Mouse (Mus musculus): ENCODE results near the gene Wdr18. TPM values are rescaled to one million over a fixed set of nuclear protein-coding genes. Genes with fewer than 3 reads are reported as not detected.
A peak's percentile ranks its signal among the peaks of the same experiment; 100 is the strongest.

Wdr18 gene
- polyA plus RNA-seq, 1 experiment, result 23.8 TPM

DNA sequence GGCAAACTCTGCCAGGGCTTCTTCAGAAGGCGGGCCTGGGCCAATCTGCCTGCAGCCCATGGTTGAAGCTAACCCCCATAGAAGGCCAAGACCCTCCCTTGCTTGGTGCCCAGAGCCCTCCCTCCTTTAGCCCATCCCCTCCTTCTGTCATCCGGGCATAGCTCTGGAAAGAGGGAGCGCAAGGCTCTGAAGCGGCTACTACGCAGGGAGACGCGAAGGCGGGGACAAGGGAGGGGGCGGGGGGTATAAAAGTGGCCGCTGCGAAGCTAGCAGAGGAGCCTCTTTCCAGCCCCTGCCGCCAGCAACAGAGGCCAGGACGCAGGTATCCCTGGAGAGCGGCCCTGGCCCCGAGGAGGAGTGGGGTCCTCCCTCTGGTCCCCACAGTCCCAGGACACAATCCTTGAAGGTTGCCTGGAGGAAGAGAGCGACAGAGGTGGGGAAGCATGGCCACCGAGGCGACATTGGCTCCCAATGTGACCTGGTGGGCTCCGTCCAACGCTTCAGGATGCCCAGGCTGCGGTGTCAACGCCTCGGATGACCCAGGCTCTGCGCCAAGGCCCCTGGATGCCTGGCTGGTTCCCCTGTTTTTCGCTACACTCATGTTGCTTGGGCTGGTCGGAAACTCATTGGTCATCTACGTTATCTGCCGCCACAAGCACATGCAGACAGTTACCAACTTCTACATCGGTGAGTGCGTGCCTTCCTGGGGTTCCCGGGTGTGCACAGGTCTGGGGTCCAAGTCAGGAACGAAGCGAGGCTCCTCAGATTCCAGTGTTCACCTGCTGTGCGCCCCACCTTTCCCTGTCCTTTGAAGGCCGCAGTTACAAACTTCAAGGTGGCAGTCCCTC, 41.5 kb upstream of the Wdr18 start:
- H3K4me1 ChIP-seq, result peaks cover 87% of the 10 kb centered on the region
- H3K9me3 ChIP-seq, result 0 out of 2 replicates have a peak, but pooled peaks cover 6% of the 10 kb centered on the region
- H3K36me3 ChIP-seq (replicated peaks; ENCODE audit: low read length), result peaks cover 30% of the 10 kb centered on the region
- TF ChIP-seq GATA1 (IDR thresholded peaks at IDR 0.05; ENCODE audit: borderline replicate concordance, low read length) (no peak), FLI1 (IDR thresholded peaks at IDR 0.05; ENCODE audit: low read length) (no peak)
- peaks cover 19% of the 10 kb centered on the region for H3K27me3 ChIP-seq (replicated peaks)
- H3K4me3 ChIP-seq (replicated peaks), result peak overlapping the region; percentile 80

DNA sequence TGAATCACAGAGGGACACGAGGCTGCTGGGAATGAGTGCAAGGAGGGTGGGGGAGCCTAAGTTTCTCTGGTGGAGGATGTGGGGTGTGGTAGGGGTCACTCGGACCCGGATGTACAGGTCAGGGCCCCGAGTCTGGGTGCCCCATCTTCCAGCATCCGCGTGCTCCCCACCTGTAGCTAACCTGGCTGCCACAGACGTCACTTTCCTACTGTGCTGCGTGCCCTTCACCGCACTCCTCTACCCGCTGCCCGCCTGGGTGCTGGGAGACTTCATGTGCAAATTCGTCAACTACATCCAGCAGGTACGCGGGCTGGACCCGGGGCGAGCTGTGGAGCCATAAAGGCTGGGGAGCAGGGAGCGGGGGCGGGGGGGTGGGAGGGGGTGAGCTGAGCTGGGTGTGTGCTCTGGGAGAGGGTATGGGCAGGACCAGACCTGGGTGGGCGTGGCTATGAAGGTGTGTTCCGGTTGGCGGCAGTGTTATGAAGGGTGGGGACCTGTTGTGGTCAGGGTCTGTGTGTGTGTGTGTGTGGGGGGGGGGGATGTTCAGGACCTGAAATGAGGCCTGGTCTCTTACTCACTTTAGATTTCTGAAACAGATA, 40.6 kb upstream of the Wdr18 start:
- TF ChIP-seq GATA1 (IDR thresholded peaks at IDR 0.05; ENCODE audit: borderline replicate concordance, low read length) (no peak), FLI1 (IDR thresholded peaks at IDR 0.05; ENCODE audit: low read length) (no peak)
- Histone ChIP-seq H3K36me3 (replicated peaks; ENCODE audit: low read length) (peaks cover 22% of the 10 kb centered on the region), H3K9me3 (0 out of 2 replicates have a peak, but pooled peaks cover 6% of the 10 kb centered on the region), H3K4me3 (replicated peaks) (peak overlapping the region; percentile 46), H3K27me3 (replicated peaks) (peaks cover 19% of the 10 kb centered on the region), H3K4me1 (peaks cover 86% of the 10 kb centered on the region)

DNA sequence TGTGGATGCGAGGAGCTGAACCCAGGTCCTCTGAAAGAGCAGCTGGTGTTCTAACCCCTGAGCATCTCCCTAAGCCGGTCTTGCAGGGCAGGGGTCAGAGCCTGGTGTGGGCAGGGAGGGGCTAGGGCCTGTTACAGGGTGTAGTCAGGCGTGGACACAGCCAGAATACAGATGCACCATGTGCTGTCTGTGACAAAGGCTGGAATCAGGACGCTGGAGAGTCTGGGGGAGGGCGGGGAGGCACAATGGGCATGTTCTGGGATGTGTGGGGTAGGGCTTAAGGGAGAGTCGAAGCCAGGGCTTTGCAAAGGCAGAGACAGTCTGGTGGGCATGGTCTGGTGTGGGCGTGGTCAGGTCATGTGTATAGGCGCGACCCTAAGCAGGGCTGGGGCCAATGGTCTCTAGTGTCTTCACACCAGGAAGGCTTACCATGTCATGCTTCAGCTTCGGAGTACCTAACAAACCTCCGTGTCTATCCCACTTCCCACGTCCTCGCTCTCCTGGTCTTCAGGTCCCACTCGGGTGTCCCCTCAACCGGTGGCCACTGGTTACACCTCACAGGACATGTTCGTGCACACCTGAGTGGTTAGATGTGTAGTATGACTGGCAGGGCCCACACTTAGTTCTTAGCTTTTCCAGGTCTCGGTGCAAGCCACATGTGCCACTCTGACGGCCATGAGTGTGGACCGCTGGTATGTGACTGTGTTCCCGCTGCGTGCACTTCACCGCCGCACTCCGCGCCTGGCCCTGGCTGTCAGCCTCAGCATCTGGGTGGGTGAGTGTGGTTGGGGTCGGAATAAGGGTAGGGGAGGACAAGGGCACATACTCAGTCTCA, 39.7 kb upstream of the Wdr18 start:
- H3K27me3 ChIP-seq (replicated peaks), result peaks cover 19% of the 10 kb centered on the region
- peak overlapping the region; percentile 30 for H3K4me3 ChIP-seq (replicated peaks)
- peaks cover 21% of the 10 kb centered on the region for H3K36me3 ChIP-seq (replicated peaks; ENCODE audit: low read length)
- peaks cover 83% of the 10 kb centered on the region for H3K4me1 ChIP-seq
- 0 out of 2 replicates have a peak, but pooled peaks cover 6% of the 10 kb centered on the region for H3K9me3 ChIP-seq
- TF ChIP-seq FLI1 (IDR thresholded peaks at IDR 0.05; ENCODE audit: low read length) (no peak), GATA1 (IDR thresholded peaks at IDR 0.05; ENCODE audit: borderline replicate concordance, low read length) (no peak)

DNA sequence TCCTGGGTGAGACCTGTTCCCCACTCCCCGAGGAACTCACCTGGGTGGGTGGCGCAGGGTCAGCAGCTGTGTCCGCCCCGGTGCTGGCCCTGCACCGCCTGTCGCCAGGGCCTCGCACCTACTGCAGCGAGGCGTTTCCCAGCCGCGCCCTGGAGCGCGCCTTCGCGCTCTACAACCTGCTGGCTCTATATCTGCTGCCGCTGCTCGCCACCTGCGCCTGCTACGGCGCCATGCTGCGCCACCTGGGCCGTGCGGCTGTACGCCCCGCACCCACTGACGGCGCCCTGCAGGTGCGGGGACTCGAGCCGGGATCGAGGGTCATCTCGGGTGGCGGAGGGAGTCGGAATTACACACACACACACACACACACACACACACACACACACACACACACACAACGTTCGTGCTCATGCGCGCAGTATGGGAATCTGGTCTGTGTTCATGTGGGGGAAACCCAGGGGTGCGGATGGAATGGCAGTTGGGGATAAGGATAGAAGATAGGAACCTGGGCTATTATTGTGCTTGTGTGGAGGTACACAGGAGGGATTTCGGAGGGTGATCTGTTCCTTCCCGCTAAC, 38.9 kb upstream of the Wdr18 start, which contains the start of gene R3hdm4:
TSS of gene R3hdm4 (minus strand) at position 251 of the 578 bp plus-strand sequence.
- 0 out of 2 replicates have a peak, but pooled peaks cover 6% of the 10 kb centered on the region for H3K9me3 ChIP-seq
- peak within 1 kb of the TSS; percentile 35 for H3K4me3 ChIP-seq (replicated peaks)
- H3K27me3 ChIP-seq (replicated peaks), result peaks cover 19% of the 10 kb centered on the region
- peaks cover 85% of the 10 kb centered on the region for H3K4me1 ChIP-seq
- H3K36me3 ChIP-seq (replicated peaks; ENCODE audit: low read length), result peaks cover 19% of the 10 kb centered on the region
- no peak for TF ChIP-seq GATA1 (IDR thresholded peaks at IDR 0.05; ENCODE audit: borderline replicate concordance, low read length)
- no peak for TF ChIP-seq FLI1 (IDR thresholded peaks at IDR 0.05; ENCODE audit: low read length)

DNA sequence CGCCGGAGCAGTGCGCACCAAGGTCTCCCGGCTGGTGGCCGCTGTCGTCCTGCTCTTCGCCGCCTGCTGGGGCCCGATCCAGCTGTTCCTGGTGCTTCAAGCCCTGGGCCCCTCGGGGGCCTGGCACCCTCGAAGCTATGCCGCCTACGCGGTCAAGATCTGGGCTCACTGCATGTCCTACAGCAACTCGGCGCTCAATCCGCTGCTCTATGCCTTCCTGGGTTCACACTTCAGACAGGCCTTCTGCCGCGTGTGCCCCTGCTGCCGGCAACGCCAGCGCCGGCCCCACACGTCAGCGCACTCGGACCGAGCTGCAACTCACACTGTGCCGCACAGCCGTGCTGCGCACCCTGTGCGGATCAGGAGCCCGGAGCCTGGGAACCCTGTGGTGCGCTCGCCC, 38.4 kb upstream of the Wdr18 start:
- no peak for TF ChIP-seq GATA1 (IDR thresholded peaks at IDR 0.05; ENCODE audit: borderline replicate concordance, low read length)
- no peak for TF ChIP-seq FLI1 (IDR thresholded peaks at IDR 0.05; ENCODE audit: low read length)
- Histone ChIP-seq H3K27me3 (replicated peaks) (peaks cover 19% of the 10 kb centered on the region), H3K4me1 (peaks cover 90% of the 10 kb centered on the region), H3K36me3 (replicated peaks; ENCODE audit: low read length) (peaks cover 19% of the 10 kb centered on the region), H3K4me3 (replicated peaks) (peak overlapping the region; percentile 35), H3K9me3 (0 out of 2 replicates have a peak, but pooled peaks cover 6% of the 10 kb centered on the region)

DNA sequence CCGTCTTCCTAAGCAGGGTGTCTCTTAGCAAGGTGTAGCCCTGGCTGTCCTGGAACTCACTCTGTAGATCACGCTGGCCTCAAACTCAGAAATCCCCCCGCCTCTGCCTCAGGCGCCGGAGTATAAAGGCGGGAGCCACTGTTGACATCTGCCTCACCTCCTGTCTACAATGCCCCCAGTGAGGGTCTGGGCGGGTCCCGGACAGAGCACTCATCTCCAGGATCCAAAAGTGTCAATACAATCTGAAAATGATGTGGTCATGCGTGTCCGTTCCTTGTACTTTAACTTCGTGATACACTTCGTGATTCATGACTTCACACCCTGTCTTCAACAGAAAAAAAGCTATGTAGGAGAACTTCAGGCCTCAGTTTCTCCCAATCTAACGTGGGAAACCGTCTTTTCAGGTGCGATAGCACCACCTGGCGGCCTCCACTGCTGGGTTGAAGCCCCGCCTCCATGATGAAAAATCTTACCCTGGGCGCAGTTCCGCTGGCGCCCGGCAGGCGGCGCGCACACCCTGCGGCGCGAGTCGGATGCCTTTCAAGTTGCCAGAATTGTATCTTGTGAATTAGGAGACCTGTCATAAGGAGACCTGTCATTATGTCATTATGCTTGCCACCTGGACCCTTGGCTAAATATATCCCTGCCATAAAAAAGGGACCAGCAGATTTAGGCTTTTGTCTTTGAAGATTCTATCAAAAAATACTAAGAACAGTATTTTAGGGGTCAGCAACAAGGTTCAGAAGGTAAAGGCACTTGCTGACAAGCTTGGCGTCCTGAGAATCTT, 34.8 kb upstream of the Wdr18 start:
- Histone ChIP-seq H3K36me3 (replicated peaks; ENCODE audit: low read length) (peaks cover 26% of the 10 kb centered on the region), H3K4me3 (replicated peaks) (peak overlapping the region; percentile 95), H3K4me1 (peaks cover 73% of the 10 kb centered on the region), H3K9me3 (0 out of 2 replicates have a peak, but pooled peaks cover 6% of the 10 kb centered on the region), H3K27me3 (replicated peaks) (peaks cover 15% of the 10 kb centered on the region)
- no peak for TF ChIP-seq FLI1 (IDR thresholded peaks at IDR 0.05; ENCODE audit: low read length)
- TF ChIP-seq GATA1 (IDR thresholded peaks at IDR 0.05; ENCODE audit: borderline replicate concordance, low read length), result no peak

DNA sequence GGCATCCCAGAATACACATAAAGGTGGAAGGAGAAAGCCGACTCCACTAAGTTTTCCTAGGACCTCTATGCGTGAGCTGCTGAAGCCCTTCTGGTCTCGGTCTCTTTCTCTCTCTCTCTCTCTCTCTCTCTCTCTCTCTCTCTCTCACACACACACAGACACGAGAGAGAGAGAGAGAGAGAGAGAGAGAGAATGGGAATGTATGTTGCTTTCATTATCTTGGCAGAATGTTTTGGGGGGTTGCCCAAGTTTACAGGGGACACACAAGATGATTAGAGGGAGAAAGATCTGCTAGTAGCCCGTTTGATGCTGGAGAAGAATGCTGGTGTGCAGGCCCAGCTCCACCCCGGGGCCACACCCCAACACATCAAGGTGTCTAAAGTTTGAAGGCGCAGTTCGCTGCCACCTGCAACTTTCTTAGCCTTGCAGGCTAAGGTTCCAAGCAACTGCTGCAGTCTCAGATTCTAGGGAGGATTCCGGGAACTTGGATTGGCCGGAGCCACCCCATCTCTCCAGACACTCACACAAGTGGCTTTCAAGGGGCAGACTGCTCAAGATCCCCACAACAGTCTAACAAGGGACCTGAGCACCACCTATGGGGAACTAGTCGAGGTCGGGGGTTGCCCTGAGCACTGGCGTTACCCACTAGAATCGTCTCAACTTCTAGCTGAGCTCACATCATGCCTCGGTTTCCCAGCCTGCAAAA, 34.0 kb upstream of the Wdr18 start:
- Histone ChIP-seq H3K36me3 (replicated peaks; ENCODE audit: low read length) (peaks cover 33% of the 10 kb centered on the region), H3K27me3 (replicated peaks) (peaks cover 8% of the 10 kb centered on the region), H3K4me3 (replicated peaks) (peak overlapping the region; percentile 95), H3K4me1 (peaks cover 73% of the 10 kb centered on the region), H3K9me3 (0 out of 2 replicates have a peak, but pooled peaks cover 6% of the 10 kb centered on the region)
- TF ChIP-seq FLI1 (IDR thresholded peaks at IDR 0.05; ENCODE audit: low read length) (no peak), GATA1 (IDR thresholded peaks at IDR 0.05; ENCODE audit: borderline replicate concordance, low read length) (no peak)
